Comparison of ENCODE assay signal across 20 mouse cellular contexts in genomic region chr4:59279111-59279510, GRCm38 (mm10).
"Had no signal": no experiment of that assay in that cellular context is flagged by ENCODE, and none has a peak within 500 bp of the region (broad histone marks: within the 10 kb centered on the region; RNA-seq: fewer than 3 reads in every experiment).

No protein-coding gene starts in this region.

- H3K27ac ChIP-seq: heart, embryonic 10.5 days; hindbrain, embryonic 13.5 days; hindbrain, embryonic 15.5 days; hindbrain, postnatal 0 days; kidney, embryonic 15.5 days; kidney, postnatal 0 days; layer of hippocampus, adult 2 months; left cerebral cortex, adult 2 months; limb, embryonic 10.5 days; limb, embryonic 12.5 days had no signal

- H3K9ac ChIP-seq: heart, embryonic 12.5 days; hindbrain, embryonic 13.5 days; hindbrain, embryonic 15.5 days; kidney, embryonic 15.5 days; limb, embryonic 12.5 days had no signal

- H3K27me3 ChIP-seq: heart, embryonic 12.5 days; hindbrain, embryonic 13.5 days; hindbrain, embryonic 15.5 days; kidney, embryonic 15.5 days; limb, embryonic 12.5 days had no signal

- H3K4me3 ChIP-seq: heart, embryonic 10.5 days; heart, embryonic 12.5 days; hindbrain, embryonic 13.5 days; hindbrain, embryonic 15.5 days; kidney, embryonic 15.5 days; layer of hippocampus, adult 2 months; left cerebral cortex, adult 2 months; limb, embryonic 10.5 days; limb, embryonic 12.5 days had no signal

- H3K4me1 ChIP-seq: hindbrain, embryonic 13.5 days; kidney, embryonic 15.5 days; limb, embryonic 10.5 days; limb, embryonic 12.5 days had no signal

- H3K9me3 ChIP-seq: heart, embryonic 10.5 days; heart, embryonic 12.5 days; hindbrain, embryonic 13.5 days; hindbrain, embryonic 15.5 days; kidney, embryonic 15.5 days; limb, embryonic 10.5 days; limb, embryonic 12.5 days had no signal

- H3K36me3 ChIP-seq: heart, embryonic 10.5 days; heart, embryonic 12.5 days; hindbrain, embryonic 13.5 days; hindbrain, embryonic 15.5 days; kidney, embryonic 15.5 days; limb, embryonic 10.5 days; limb, embryonic 12.5 days had no signal

- DNase-seq: gastrocnemius, postnatal 14 days; gastrocnemius, postnatal 36 days; heart, adult 18-20 months; heart, postnatal 10 days; kidney, adult 11 months; kidney, adult 2 months; kidney, adult 9 months; kidney, postnatal 14 days; kidney, postnatal 36 days had no signal
